Mouse (Mus musculus) C2C12 (cell line): ENCODE results near the gene Umad1.

Source experiments
- CEBPB ChIP-seq: IDR thresholded peaks from one replicate; pipeline ENCODE4 v1.6.1; 2011; ENCODE audit warnings: low read depth, mild to moderate bottlenecking, control low read depth, moderate library complexity
- CTCF ChIP-seq: IDR thresholded peaks from one replicate; pipeline ENCODE4 v1.5.1; 2011; ENCODE audit not compliant: control insufficient read depth, insufficient read depth, insufficient read length
- MAX ChIP-seq: IDR thresholded peaks from one replicate; pipeline ENCODE4 v1.6.1; 2011; ENCODE audit warnings: mild to moderate bottlenecking, control low read depth
- MYOD1 ChIP-seq: IDR thresholded peaks from one replicate; pipeline ENCODE4 v1.6.1; 2011; ENCODE audit warnings: low read depth; ENCODE audit not compliant: control insufficient read depth, insufficient read length
- USF1 ChIP-seq: IDR thresholded peaks from one replicate; pipeline ENCODE4 v1.6.1; 2011; ENCODE audit warnings: low read depth, mild to moderate bottlenecking, control low read depth, moderate library complexity

DNA sequence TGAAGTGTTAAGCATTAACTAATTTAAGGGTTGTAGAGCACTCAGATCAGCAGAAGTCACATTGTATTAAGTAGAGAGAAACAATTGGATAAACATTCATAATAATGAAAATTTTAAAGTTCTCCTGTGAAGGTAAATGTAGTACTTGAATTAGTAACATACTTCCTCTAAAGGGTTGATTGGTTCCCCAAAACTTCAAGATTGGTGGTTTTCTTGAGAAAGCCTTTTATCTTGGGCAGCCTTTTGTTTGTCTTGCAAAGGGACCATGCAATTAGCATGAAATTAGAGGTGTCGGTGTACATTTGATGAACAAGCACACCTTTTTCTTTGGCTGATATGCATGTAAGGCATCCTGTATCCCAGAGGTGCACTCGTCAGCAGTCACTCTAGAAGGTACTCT is 131.8 kb downstream of the Umad1 start:
- no peak for TF ChIP-seq CTCF
- no peak for TF ChIP-seq MAX
- no peak for TF ChIP-seq CEBPB
- no peak for TF ChIP-seq USF1
- TF ChIP-seq MYOD1, result no peak
